Mouse (Mus musculus) embryo, embryonic 10.5 days (tissue): ENCODE results near the gene Gstp1.
A peak's percentile ranks its signal among the peaks of the same experiment; 100 is the strongest.

ENCODE experiments used
- DNase-seq: peaks from one replicate; pipeline ENCODE4 v3.0.0-alpha.2; 2015; ENCODE audit warnings: low spot score

The Gstp1 gene

GRCm38 (mm10) chr19:4000119-4000900 is 37.5 kb downstream of the Gstp1 start, which contains the start of the genes Nudt8 and Gm49405:
Nudt8 (plus strand) TSS chr19:4000580.
Gm49405 (plus strand) TSS chr19:4000626.
- DNase-seq = peak; percentile 99

DNA sequence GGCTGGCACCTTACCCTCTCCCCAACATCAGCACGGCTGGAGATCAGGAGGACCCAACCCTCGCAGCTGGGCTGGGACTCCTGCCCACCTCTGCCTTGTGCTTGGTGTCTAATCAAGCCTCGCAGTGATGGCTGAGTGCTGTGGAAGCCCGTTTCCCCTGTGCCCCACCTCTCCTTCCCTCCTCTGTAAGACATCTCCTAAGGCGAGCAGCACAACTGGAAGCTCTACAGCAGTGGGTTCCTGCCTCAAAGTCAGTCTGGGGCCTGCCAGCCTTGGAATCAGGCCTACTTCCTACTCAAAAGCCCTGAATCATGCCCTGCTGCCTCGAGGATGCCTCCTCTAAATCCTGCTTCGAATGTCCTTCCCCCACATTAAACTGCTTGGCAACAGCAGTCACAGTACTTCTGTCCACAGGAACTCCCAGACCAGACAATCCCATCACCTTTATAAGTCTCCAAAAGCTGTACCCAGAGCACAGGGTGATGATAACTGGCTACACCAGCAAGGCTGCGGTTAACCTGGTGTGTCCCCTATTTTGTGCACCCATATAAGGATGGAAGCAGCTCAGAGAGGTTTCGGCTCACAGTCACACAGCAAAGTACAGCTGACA is 38.6 kb downstream of the Gstp1 start:
- DNase-seq = no peak

- DNase-seq = no peak
These were observed 39.5 kb downstream of the Gstp1 start for GRCm38 (mm10) chr19:3998335-3998734.

GRCm38 (mm10) chr19:3997231-3997630 is 40.6 kb downstream of the Gstp1 start:
- no peak for DNase-seq

- no peak for DNase-seq
These were observed 41.0 kb downstream of the Gstp1 start for GRCm38 (mm10) chr19:3996747-3997146.

GRCm38 (mm10) chr19:3996106-3996505 is 41.7 kb downstream of the Gstp1 start:
- DNase-seq = no peak

DNA sequence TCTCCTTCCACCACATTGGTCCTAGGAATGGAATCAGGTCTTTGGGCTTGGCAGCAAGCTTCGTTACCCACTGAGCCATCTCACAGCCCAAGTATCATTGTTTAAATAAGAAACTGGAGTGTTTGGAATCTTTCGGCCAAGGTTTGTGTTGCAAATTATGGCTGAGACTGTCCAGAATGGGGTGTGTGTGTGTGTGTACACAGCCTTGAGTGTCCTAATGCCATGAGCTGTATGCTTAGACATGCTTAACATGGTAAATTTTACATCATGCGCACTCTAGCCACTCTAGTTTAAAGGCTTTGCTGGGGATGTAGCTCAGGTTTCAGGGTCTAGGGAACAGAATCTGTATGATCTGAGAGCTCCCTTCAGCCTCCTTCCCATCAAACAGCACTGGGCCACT is 42.3 kb downstream of the Gstp1 start:
- DNase-seq = no peak

GRCm38 (mm10) chr19:3994932-3995331 is 42.9 kb downstream of the Gstp1 start:
- DNase-seq = no peak

GRCm38 (mm10) chr19:3992416-3992815 is 45.4 kb downstream of the Gstp1 start, which contains the start of gene Tbx10:
Tbx10 (plus strand) TSS chr19:3992752.
- no peak for DNase-seq

DNA sequence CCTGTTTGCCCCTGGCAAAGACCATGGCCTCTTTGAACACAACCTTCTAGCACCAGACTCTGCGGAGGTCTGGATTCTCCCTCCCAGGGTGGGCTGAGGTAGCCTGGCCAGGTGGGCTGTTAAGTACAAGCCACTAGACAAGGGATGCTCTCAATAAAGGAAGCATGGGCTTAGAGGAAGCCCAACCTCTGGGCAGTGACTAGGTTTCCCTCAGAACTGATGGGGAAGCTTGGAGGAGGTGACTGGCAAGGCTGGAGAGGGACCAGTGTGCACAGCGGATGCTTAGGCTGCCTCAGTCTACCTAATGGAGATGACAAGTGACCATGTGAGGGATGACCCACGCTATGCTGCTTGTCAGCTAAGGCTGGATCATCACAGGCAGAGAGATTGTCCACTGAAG is 45.8 kb downstream of the Gstp1 start:
- no peak for DNase-seq

DNA sequence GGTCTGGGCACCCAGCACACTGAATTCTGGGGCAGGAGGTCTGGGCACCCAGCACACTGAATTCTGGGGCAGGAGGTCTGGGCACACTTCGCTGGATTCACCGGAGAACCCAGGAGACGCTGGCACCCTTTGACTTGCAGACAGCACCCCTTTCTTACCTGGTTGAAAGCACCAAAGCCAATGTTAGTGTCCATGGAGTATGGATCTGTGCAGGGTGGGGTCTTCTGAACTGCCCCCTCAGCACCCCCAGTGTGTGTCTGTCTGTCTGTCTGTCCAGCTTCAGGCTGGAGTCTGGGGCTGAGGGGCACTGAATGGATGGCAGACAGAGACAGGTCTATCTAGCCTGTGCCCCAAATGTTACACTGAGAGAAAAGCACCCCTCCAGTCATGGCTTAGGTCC is 46.2 kb downstream of the Gstp1 start:
- DNase-seq = no peak

GRCm38 (mm10) chr19:3990804-3991203 is 47.0 kb downstream of the Gstp1 start:
- no peak for DNase-seq

- no peak for DNase-seq
These were observed 49.0 kb downstream of the Gstp1 start for GRCm38 (mm10) chr19:3988750-3989149.

DNA sequence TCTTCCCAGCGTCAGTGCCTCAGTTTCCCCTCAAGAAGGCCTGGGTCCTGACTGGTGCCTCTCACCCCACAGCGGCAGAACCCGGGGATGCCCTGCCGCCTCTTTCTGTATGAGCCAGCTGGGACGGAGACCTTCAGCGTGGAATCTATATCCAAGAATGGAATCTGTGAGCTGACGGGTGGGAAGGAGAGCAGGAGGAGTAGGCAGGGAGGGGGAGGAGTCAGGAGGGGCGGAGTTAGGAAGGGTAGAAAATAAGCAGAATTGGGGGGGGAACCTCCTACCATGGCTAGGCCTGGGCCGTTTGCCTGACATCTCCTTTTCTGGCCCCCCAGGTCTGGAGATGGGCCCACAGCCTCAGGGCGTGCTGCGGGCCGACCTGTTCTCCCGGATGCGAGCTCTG is 49.7 kb downstream of the Gstp1 start:
- DNase-seq = no peak

- DNase-seq = peak; percentile 70
These were observed 51.5 kb downstream of the Gstp1 start, which contains the start of gene Acy3 for GRCm38 (mm10) chr19:3986334-3986733. Acy3 (plus strand) TSS chr19:3986570.
